In the genomic region with DNA sequence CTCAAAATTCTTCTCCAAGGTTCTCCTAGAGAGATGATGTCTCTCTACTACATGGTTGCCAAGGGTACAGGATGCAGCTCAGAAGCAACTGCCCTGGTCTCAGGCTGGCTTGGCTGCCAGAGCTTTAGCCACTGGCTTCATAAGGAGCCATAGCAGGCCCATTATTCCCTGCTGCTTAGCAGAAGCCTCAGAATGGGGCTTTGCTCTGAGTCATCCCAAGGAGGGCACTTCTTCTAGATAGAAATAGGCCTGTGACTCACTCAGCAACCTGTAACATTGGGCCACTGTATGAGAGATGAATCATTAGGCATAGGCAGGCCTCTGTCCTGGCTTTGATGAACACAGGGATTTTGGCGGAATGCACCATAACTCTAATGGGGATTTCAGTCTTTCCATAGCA, we compare ENCODE assay signal across 1 mouse cellular context. TPM values are rescaled to one million over a fixed set of nuclear protein-coding genes. Genes with fewer than 3 reads are reported as not detected.
"Had no signal": no experiment of that assay in that cellular context is flagged by ENCODE, and none has a peak within 500 bp of the region (broad histone marks: within the 10 kb centered on the region; RNA-seq: fewer than 3 reads in every experiment).

No protein-coding gene starts in this region.

RNA-seq across cellular contexts. Expression of a gene that starts 21.1 kb away (rescaled TPM):
- total RNA-seq: megakaryocyte-erythroid progenitor cell, adult 5-6 weeks had no signal
